ENCODE assay signal across 15 mouse cellular contexts in genomic region chr4:148878984-148879610, GRCm38 (mm10).
A peak's percentile ranks its signal among the peaks of the same experiment; 100 is the strongest.
DNase-seq lines count a peak whose midpoint lies in the region; ATAC-seq lines count a peak whose summit lies in the region.
"Had no signal": no experiment of that assay in that cellular context is flagged by ENCODE, and none has a peak within 500 bp of the region (broad histone marks: within the 10 kb centered on the region; RNA-seq: fewer than 3 reads in every experiment).

No protein-coding gene starts in this region.

- no peak for ATAC-seq in kidney, embryonic 16.5 days (ENCODE audit: low FRiP score, low TSS enrichment)

- no peaks in the 10 kb centered on the region for H3K36me3 ChIP-seq in kidney, embryonic 16.5 days (ENCODE audit: insufficient read depth, low read length)
- H3K36me3 ChIP-seq: kidney, embryonic 15.5 days had no signal

- no peak overlapping the region for H3K27ac ChIP-seq in kidney, embryonic 16.5 days (ENCODE audit: low read length)
- H3K27ac ChIP-seq: kidney, embryonic 15.5 days; left cerebral cortex, adult 2 months had no signal

- WGBS in kidney, embryonic 16.5 days: 59% methylated on average over 11 of the region's 11 CpGs

- no peak overlapping the region for H3K4me2 ChIP-seq in kidney, embryonic 16.5 days (replicated peaks; ENCODE audit: low read depth, low read length)
- H3K4me2 ChIP-seq: kidney, embryonic 15.5 days had no signal

- H3K9me3 ChIP-seq in kidney, embryonic 16.5 days (ENCODE audit: low read length): no peaks in the 10 kb centered on the region
- H3K9me3 ChIP-seq: kidney, embryonic 15.5 days; megakaryocyte, embryonic 14.5 days had no signal

- H3K4me3 ChIP-seq in kidney, embryonic 16.5 days (ENCODE audit: low read length): no peak overlapping the region
- H3K4me3 ChIP-seq: erythroblast, embryonic 14.5 days; kidney, embryonic 15.5 days; left cerebral cortex, adult 2 months; megakaryocyte, embryonic 14.5 days had no signal

- H3K27me3 ChIP-seq in kidney, embryonic 16.5 days (ENCODE audit: insufficient read depth, low read length): no peaks in the 10 kb centered on the region; the same call in 1 of the 2 replicates

- DNase-seq in gastrocnemius, adult 18-20 months (ENCODE audit: low spot score): peak; percentile 39
- no peak for DNase-seq in gastrocnemius, postnatal 36 days
- peak; percentile 99 for DNase-seq in heart, adult 11 months
- peak; percentile 43 to 65 for DNase-seq in heart, postnatal 36 days
- peak; percentile 82 for DNase-seq in lung, postnatal 36 days
- DNase-seq in right cerebral cortex, postnatal 36 days (ENCODE audit: low spot score in 2 of 2): no peak
- no peak for DNase-seq in cerebellum, adult 18-20 months
- DNase-seq: adrenal gland, postnatal 10 days; cerebellum, adult 9-11 months; spleen, adult 18-20 months had no signal

- H3K4me1 ChIP-seq in kidney, embryonic 16.5 days (ENCODE audit: insufficient read depth, low read length): peaks cover 18% of the 10 kb centered on the region

- intact Hi-C loops in gastrocnemius, postnatal 36 days (cut with DNase I): no loop called here
- intact Hi-C loops in heart, postnatal 36 days (cut with DNase I): no loop called here

- no peak overlapping the region for H3K9ac ChIP-seq in kidney, embryonic 16.5 days (replicated peaks; ENCODE audit: low read length)
- H3K9ac ChIP-seq: kidney, embryonic 15.5 days had no signal

Comparison
In these comparisons a context has a peak if more than half of its experiments do, and no peak if none do; other contexts are left out.
1. DNase-seq: peak in gastrocnemius, adult 18-20 months (single experiment), heart, adult 11 months (single experiment), heart, postnatal 36 days (2 of 2) and lung, postnatal 36 days (single experiment); none in gastrocnemius, postnatal 36 days (0 of 2), right cerebral cortex, postnatal 36 days (0 of 2) and cerebellum, adult 18-20 months (0 of 2).